Mouse (Mus musculus) c-Kit-positive CD71-positive TER-119-positive erythroid progenitor cells, embryonic 14.5 days (primary cell): ENCODE data around the gene Bex3.
A peak's percentile ranks its signal among the peaks of the same experiment; 100 is the strongest.
"Not testable (repeated sequence)": the region's sequence is repeated elsewhere in the genome, so short reads cannot be mapped to it uniquely, and the experiment has no call there.

Experiments
- DNase-seq: peaks from one replicate; pipeline ENCODE4 v3.0.0-alpha.2; 2013; ENCODE audit warnings: low spot score

Bex3 gene

GRCm38 (mm10) chrX:136269743-136270392, at the start of gene Bex3:
Gene Bex3, plus strand, starts transcription at chrX:136270253.
- not testable (repeated sequence) for DNase-seq

- no peak for DNase-seq
Measured at GRCm38 (mm10) chrX:136223714-136224113, 46.3 kb upstream of the Bex3 start.

GRCm38 (mm10) chrX:136227768-136228167, 42.3 kb upstream of the Bex3 start:
- no peak for DNase-seq

DNA sequence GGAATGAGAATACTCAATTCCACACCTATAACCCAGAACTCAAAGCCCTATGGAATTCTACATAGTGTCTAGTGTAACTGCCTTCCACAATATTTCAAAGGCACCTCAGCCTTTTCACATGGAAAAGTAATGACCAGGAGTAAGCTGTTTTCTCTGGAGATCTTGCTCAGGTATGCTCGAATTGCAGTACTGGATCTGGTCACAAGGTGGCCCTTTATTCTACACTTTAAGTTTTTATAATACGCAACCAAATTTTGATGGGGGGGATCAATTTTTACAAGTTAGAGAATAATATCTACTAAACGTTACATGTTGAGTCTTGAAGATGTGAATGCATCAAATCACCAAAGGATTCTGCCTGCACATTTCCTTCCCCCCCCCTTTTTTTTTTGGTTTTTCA, 31.9 kb upstream of the Bex3 start:
- no peak for DNase-seq

GRCm38 (mm10) chrX:136243181-136243580, 26.9 kb upstream of the Bex3 start:
- DNase-seq: no peak

- peak; percentile 78 for DNase-seq
Measured at GRCm38 (mm10) chrX:136244574-136245229, 25.4 kb upstream of the Bex3 start, which contains the start of gene Tceal9. Gene Tceal9, plus strand, starts transcription at chrX:136245079.

GRCm38 (mm10) chrX:136245521-136246071, 24.5 kb upstream of the Bex3 start:
- no peak for DNase-seq

- DNase-seq: no peak
Measured at GRCm38 (mm10) chrX:136248811-136249210, 21.2 kb upstream of the Bex3 start.

- no peak for DNase-seq
Measured at GRCm38 (mm10) chrX:136249671-136250070, 20.4 kb upstream of the Bex3 start.

DNA sequence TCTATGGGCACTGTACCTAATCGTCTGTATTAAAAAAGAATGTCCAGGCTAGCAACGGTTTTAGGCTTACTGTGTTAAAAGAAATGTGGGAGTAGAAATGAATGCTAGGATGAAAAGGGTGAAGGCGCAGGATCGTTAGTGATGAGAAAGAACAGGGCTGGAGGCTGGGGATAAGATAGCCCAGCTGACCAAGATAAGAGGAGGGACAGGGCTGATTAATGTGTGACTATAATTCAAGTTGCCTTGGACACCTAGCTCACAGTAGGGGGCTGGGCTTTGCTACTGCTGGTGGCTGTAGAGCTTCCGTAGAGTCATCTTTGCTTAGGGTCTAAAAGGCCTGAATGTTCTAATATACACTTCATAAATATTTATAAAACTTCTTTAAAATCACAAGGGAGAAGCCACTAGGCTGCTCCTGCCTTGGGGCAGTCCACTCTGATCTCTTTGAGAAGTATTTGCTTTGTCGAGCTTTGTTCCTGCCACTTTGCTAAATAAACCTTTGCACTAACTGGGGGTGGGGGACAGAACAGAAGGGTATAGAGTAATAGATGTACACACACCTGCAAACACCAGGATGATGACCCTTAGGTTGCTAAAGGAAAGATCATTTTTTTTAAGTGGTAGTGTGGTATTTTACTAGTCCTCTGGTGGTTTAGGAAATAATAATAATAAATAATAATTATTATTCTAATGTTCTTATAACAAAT, 17.9 kb upstream of the Bex3 start:
- no peak for DNase-seq

GRCm38 (mm10) chrX:136267720-136268119, 2.3 kb upstream of the Bex3 start:
- no peak for DNase-seq

GRCm38 (mm10) chrX:136268173-136268572, 1.9 kb upstream of the Bex3 start:
- no peak for DNase-seq

- not testable (repeated sequence) for DNase-seq
Measured at GRCm38 (mm10) chrX:136270393-136271111, 499 bp downstream of the Bex3 start.

GRCm38 (mm10) chrX:136274542-136274941, 4.5 kb downstream of the Bex3 start:
- DNase-seq: no peak

- DNase-seq: no peak
Measured at GRCm38 (mm10) chrX:136275386-136275785, 5.3 kb downstream of the Bex3 start.

- no peak for DNase-seq
Measured at GRCm38 (mm10) chrX:136277577-136277976, 7.5 kb downstream of the Bex3 start.

- DNase-seq: no peak
Measured at GRCm38 (mm10) chrX:136278401-136278800, 8.3 kb downstream of the Bex3 start.

- no peak for DNase-seq
Measured at GRCm38 (mm10) chrX:136279410-136279809, 9.4 kb downstream of the Bex3 start.

DNA sequence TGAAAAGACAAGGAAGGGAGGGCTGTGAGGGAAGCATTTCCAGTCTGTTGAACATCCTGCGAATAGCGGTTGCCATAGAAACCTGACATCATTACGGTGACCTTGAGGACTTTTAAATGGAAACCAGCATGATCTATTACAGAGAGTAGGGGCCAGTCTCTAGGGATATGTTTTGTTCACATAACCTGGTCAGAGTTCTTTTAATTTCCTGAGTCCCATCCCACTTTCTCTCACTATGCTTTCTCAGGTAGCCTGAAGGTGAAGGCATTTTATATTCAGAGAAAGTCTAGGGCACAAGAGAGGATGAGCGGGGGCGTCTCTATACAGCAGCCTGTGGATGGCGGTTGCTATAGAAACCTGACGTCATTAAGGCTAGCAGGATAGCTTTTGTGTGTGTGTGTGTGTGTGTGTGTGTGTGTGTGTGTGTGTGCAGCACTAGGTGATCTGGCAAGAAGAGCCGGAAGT, 20.8 kb downstream of the Bex3 start:
- DNase-seq: no peak

DNA sequence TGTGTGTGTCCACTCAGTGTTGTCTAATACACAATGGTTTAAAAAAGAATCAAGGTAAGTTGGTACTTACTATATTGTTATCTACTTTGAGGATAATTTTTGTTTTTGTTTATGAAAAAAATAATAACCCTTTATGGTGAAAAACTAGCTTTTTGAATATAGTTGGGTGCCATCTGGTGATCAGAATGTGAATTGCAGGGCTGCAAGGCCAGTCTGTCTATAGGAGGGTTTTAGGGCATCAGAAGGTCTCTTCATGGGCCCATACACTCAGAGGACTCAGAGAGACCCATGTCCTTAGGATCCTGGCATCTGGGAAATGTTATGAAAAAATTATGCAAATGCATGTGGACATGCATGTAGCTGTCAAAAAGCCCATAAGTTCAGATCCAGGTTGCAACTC, 34.2 kb downstream of the Bex3 start:
- peak; percentile 20 for DNase-seq

GRCm38 (mm10) chrX:136306196-136306595, 36.1 kb downstream of the Bex3 start:
- no peak for DNase-seq

GRCm38 (mm10) chrX:136313303-136313702, 43.2 kb downstream of the Bex3 start:
- DNase-seq: no peak
